Mouse (Mus musculus) urinary bladder, adult 18-20 months (tissue): ENCODE data around the gene Sparc.

Experiments used
- DNase-seq, 2 experiments: peaks; one replicate each; pipeline ENCODE4 v3.0.0; 2022; ENCODE audit warnings: low spot score in 2 of 2, mixed read lengths in 2 of 2

Gene Sparc

DNA sequence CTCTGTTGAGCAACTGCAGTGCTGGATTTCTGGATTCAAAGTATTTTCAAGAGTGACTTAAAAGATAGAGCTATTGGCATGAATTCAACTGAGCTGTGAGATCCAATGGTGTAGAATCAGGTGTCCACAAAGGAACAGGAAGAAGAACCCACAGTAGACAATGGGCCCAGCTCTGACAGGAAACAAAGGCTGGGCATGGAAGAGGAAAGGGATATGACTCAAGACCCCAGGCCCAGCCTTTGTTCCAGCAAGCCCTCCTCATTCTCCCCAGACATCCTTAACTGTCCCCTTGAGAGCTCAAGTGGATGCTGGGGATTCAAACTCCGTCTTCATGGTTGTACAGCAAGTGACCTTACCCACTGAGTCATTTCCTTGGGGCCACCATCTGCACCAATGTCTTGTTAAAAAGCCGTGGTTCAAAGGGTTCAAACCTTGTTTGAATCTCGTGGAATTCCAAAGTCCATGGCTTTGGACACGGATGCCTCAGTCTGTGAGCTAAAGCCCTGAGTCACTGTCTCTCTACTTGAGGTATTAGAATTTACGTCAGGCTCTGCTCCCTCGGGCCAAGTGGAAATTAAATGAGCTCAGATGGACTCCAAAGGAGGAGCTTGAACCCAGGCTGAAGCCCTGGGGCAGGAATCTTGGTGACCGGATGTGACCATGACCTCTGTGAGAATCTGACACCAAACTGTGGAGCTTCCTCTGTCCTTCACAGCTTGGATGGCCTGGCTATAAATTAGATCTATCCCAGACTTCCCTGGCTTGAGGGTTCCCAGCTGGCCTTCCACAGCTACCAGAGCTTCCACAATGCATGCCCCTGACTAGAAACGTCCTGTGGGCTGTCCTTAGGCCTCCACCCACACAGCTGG, 17.1 kb downstream of the Sparc start:
- DNase-seq = no peak

DNA sequence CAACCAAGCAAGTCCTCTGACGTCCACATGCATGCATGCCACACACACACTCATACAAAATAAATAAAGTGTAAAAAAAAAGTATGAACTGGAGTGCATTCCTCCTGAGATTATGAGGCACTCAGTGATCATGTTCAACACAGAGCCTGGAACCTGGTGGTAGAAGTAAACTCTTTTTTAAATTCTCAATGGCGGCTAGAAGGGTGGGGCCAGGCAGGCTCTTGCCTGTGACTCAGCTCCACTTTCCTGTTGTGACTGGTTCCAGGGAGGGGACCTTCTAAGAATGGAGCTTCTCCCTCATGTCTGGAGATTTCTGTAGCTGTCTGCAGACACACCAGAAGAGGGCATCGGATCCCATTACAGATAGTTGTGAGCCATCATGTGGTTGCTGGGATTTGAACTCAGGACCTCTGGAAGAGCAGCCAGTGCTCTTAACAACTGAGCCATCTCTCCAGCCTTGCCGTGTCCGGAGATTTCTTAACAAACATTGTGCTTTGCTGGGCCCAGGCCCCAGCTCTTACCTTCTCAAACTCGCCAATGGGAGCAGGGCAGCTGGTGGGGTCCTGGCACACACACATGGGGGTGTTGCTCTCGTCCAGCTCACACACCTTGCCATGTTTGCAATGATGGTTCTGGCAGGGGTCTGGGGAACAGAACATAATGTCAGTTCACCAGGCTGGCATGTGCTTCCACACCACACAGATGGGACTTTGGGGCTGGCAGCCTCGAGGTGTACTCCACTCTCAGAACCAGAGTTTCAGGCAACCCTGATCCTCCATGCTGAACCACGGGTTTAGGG, 18.1 kb downstream of the Sparc start:
- no peak for DNase-seq

GRCm38 (mm10) chr11:55400863-55401262, 22.1 kb downstream of the Sparc start:
- no peak for DNase-seq

DNA sequence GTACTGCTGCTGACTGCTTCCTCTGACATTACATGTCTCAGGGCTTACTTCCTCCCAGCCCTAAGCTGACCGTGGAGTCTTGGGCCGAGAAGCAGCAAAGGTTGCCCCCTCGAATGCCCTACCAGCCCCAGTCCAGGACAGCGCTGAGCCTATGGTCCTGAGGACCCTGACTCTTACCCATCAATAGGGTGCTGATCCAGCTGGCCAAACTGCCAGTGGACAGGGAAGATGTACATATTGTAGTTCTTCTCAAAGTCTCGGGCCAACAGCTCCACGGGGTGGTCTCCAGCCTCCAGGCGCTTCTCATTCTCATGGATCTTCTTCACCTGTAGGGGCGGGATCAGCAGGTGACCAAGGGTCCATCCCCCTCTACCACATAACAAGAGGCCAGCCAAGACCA, 24.6 kb downstream of the Sparc start:
- no peak for DNase-seq

DNA sequence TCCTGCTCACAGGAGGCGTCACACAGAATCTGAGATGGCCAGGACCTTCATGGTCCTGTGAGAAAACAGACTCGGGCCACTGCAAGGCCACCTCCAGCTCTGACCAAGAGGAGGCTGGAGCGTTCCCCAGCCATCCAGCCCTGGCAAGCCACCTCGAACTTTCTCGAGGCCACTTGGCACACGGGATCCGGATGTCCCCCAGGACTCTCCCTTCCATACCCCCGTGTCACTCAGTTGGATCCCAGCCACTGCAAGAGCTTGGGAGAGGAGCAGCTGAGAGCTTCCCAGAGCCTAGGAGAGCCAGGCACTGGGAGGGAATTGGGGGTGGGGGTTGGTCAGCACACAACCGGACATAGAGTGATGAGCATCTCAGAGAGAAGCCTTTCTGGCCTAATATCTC, 25.5 kb downstream of the Sparc start:
- no peak for DNase-seq

DNA sequence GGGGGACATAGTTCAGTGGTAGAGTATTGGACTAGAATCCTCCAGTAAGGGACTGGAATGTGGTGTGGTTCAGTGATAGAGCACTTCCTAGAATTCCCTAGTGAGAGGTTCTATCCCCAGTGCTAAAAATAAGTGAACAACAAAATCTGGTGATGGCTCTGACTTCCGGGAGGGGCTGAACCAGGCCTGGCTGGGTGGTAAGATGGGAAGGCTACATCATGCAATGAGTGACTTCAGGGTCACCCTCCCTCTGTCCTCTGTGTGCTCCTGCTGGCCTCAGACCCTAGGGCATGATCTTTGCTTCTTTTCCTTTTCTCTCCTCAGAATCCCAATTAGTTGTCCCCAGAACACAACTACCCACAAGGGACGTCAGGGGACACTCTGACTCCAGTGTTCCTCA, 25.9 kb downstream of the Sparc start:
- DNase-seq = no peak

GRCm38 (mm10) chr11:55395073-55395642, 27.8 kb downstream of the Sparc start:
- DNase-seq = no peak

- DNase-seq = no peak
Measured at GRCm38 (mm10) chr11:55394592-55394991, 28.4 kb downstream of the Sparc start.

DNA sequence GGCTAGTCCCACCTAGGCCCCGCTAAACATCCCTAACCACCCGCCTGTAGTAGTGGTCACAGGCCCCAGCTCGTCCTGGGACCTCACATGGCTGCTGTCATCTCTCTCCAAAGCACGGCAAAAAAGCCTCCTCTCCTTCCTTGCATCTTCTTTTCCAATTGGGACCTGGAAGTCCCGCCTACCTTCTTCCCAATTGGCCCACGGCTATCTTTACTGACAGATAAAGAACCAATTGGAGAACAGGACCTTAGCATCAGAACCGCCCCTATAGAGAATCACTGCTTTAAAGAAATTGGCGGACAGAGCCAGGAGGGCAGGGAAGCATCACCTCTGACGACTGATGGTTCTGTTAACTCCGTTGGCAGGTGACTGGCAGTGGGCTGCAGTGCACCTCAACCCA, 30.5 kb downstream of the Sparc start:
- no peak for DNase-seq

DNA sequence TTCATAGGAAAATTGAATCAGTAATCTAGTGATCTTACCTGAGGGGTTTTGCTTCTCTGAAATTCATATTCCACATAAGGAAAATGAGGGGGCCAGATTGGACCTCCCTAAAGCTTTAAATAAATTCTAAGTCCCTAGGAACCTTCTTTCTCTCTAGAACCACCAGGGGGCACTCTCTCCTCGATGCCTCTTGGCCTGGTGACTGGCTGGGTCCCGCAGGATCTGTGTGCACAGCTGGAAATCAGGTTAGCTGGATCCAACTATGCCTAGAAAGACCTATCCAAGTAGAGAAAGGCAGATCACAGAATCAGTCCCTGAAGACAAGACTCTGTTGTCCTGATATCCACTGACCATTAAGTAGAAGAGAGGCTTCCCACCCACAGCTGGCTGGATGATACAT, 33.2 kb downstream of the Sparc start:
- peak in 1 of 2 experiments; percentile 45 for DNase-seq

GRCm38 (mm10) chr11:55387576-55387975, 35.4 kb downstream of the Sparc start:
- DNase-seq = no peak

GRCm38 (mm10) chr11:55386424-55387063, 36.4 kb downstream of the Sparc start:
- peak; percentile 70 to 81 for DNase-seq

DNA sequence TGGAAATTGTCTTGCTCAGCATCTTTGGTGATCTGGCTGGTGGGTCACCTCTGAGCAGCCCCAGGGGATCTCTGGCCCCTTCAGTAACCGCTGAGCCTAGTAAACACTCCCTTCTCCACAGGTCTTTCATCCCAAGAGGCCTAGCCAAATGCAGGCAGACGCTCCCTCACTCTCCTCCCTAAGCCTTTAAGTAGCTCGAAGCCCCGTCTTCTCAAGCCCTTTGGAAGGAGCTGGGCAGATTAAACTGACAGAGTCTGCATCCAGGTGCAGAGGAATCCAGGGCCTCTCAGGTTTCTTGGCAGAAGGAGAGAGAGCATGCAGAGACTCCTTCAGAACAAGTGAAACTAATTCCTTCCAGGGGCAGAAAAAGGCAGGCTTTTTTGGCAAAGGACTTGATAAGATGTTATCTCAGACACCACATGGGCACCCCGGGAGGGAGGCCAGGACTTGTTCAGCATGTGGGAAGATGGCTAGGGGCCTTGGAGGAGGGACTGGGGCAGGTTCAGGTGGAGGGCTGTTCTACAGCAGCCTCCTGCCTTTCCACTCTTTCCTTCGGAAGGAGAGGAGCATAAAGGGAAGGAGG, 39.4 kb downstream of the Sparc start:
- peak in 1 of 2 experiments; percentile 44 for DNase-seq

- no peak for DNase-seq
Measured at GRCm38 (mm10) chr11:55380908-55381307, 42.1 kb downstream of the Sparc start.

DNA sequence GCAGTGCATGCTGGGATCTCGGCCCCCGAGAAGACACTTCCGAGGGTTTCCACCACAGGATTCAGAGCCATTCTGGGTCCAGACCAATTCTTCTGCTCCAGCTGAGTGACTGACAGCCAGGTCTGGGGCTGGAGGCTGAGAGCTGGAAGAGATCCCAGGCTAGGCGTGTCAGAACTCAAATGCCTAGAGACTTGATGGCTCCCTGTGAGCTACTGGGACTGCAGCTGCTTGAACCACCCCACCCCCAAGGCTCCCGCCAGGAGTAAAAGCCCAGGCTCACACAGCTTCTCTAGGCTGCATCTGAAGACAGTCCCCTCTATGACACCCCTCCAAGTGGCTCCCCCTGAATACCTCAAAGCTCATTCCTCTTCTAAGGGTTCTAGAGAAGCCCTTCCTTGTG, 44.6 kb downstream of the Sparc start:
- DNase-seq = no peak

- no peak for DNase-seq
Measured at GRCm38 (mm10) chr11:55373838-55374237, 49.1 kb downstream of the Sparc start.

GRCm38 (mm10) chr11:55373373-55373772, 49.6 kb downstream of the Sparc start:
- no peak for DNase-seq

GRCm38 (mm10) chr11:55372001-55372400, 51.0 kb downstream of the Sparc start:
- DNase-seq = no peak

GRCm38 (mm10) chr11:55369093-55369471, 53.9 kb downstream of the Sparc start:
- DNase-seq = no peak

GRCm38 (mm10) chr11:55368388-55369092, 54.4 kb downstream of the Sparc start:
- no peak for DNase-seq

DNA sequence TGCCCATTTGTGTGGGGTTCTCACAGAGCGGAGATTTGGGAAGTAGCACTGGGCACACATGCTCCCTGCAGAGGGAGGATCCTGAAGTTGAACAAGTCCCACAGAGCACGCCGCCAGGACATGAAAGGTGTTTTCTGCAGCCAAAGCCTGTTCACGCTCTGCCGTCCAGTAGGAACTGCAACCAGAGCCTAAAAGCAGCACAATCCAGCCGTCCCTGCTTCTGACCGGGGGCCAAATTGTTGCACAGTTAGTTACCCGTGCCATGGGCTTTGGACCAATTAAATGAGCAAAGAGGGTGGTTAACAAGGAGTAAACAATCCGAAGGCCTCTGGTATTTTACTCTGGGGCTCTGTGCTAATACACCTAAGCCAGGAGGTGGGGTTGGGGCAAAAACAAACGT, 55.2 kb downstream of the Sparc start:
- no peak for DNase-seq
